Mouse (Mus musculus): ENCODE data around the gene Edaradd. TPM values are rescaled to one million over a fixed set of nuclear protein-coding genes. Genes with fewer than 3 reads are reported as not detected.
"Not testable (repeated sequence)": the region's sequence is repeated elsewhere in the genome, so short reads cannot be mapped to it uniquely, and the experiment has no call there.

Edaradd gene
- polyA plus RNA-seq, 1 experiment from 2014 or later: 4.6 TPM

- H3K4me2 ChIP-seq (replicated peaks): no peak overlapping the region
- H3K9ac ChIP-seq: no peak overlapping the region
- 74% methylated on average over 15 of the region's 15 CpGs for WGBS
- H3K4me3 ChIP-seq: no peak overlapping the region
- 0 out of 2 replicates have a peak, but pooled peaks cover 5% of the 10 kb centered on the region for H3K36me3 ChIP-seq
- no peak overlapping the region for H3K27ac ChIP-seq
- H3K27me3 ChIP-seq: no peaks in the 10 kb centered on the region
- ATAC-seq (ENCODE audit: insufficient number of reproducible peaks, insufficient read depth, low FRiP score, low TSS enrichment): no peak
- H3K4me1 ChIP-seq: no peaks in the 10 kb centered on the region
- no peaks in the 10 kb centered on the region for H3K9me3 ChIP-seq
These were observed 41.9 kb downstream of the Edaradd start for GRCm38 (mm10) chr13:12478301-12478700.

DNA sequence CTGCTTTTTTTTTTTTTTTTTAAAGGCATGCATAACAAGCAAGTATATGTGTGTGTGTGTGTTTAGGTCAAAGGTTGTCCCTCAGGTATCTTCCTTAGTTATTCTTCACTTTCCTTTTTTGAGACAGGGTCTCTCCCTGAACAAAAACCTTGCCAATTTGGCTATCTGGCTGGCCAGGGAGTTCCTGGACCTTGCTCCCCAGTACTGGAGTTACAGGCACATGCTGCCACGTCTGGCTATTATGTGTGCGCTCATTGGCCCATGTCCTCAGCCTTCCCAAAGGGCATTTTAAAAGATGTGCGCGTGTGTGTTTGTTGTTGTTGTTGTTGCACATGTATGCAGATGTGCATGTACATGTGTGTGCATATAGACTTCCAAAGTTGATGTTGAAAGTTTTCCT lies 43.4 kb downstream of the Edaradd start:
- no peak overlapping the region for H3K4me2 ChIP-seq (replicated peaks)
- WGBS: 89% methylated on average over 4 of the region's 4 CpGs
- no peak overlapping the region for H3K27ac ChIP-seq
- 0 out of 2 replicates have a peak, but pooled peaks cover 5% of the 10 kb centered on the region for H3K36me3 ChIP-seq
- H3K27me3 ChIP-seq: no peaks in the 10 kb centered on the region
- H3K4me3 ChIP-seq: no peak overlapping the region
- H3K9me3 ChIP-seq: no peaks in the 10 kb centered on the region
- H3K4me1 ChIP-seq: no peaks in the 10 kb centered on the region
- H3K9ac ChIP-seq: no peak overlapping the region
- ATAC-seq (ENCODE audit: insufficient number of reproducible peaks, insufficient read depth, low FRiP score, low TSS enrichment): no peak

DNA sequence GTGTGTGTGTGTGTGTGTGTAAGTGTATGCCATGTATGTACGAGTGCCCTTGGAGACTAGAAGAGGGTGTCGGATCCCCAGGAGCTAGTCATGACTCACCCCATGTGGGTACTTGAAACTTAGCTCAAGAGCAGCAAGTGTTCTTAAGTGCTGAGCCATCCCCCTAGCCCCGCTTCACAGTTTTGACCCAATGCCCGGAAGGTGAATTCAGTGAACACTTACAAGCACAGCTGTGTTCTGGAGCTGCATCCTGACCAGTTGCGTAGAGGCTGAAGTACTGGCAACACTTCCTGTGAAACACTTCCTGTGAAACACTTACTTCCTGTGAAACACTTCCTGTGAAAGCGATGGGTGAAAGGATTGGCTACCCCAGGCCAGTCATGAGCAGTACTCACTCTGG lies 45.0 kb downstream of the Edaradd start:
- 0 out of 2 replicates have a peak, but pooled peaks cover 5% of the 10 kb centered on the region for H3K36me3 ChIP-seq
- no peaks in the 10 kb centered on the region for H3K9me3 ChIP-seq
- ATAC-seq (ENCODE audit: insufficient number of reproducible peaks, insufficient read depth, low FRiP score, low TSS enrichment): no peak
- no peak overlapping the region for H3K27ac ChIP-seq
- no peaks in the 10 kb centered on the region for H3K4me1 ChIP-seq
- 90% methylated on average over 6 of the region's 6 CpGs for WGBS
- no peaks in the 10 kb centered on the region for H3K27me3 ChIP-seq
- H3K9ac ChIP-seq: no peak overlapping the region
- no peak overlapping the region for H3K4me3 ChIP-seq
- H3K4me2 ChIP-seq (replicated peaks): no peak overlapping the region

GRCm38 (mm10) chr13:12473724-12474378 lies 46.4 kb downstream of the Edaradd start:
- ATAC-seq (ENCODE audit: insufficient number of reproducible peaks, insufficient read depth, low FRiP score, low TSS enrichment): peak; percentile 54
- H3K4me1 ChIP-seq: no peaks in the 10 kb centered on the region
- H3K27ac ChIP-seq: no peak overlapping the region
- 38% methylated on average over 8 of the region's 8 CpGs for WGBS
- H3K4me2 ChIP-seq (replicated peaks): no peak overlapping the region
- H3K4me3 ChIP-seq: no peak overlapping the region
- H3K9me3 ChIP-seq: no peaks in the 10 kb centered on the region
- H3K9ac ChIP-seq: no peak overlapping the region
- H3K36me3 ChIP-seq: 0 out of 2 replicates have a peak, but pooled peaks cover 5% of the 10 kb centered on the region
- H3K27me3 ChIP-seq: no peaks in the 10 kb centered on the region

GRCm38 (mm10) chr13:12468488-12468887 lies 51.8 kb downstream of the Edaradd start:
- WGBS: 92% methylated on average over 1 of the region's 1 CpGs
- no peak for ATAC-seq (ENCODE audit: insufficient number of reproducible peaks, insufficient read depth, low FRiP score, low TSS enrichment)
- Histone ChIP-seq H3K4me3 (no peak overlapping the region), H3K9me3 (no peaks in the 10 kb centered on the region), H3K36me3 (no peaks in the 10 kb centered on the region), H3K27ac (no peak overlapping the region), H3K9ac (no peak overlapping the region), H3K27me3 (no peaks in the 10 kb centered on the region), H3K4me1 (no peaks in the 10 kb centered on the region), H3K4me2 (replicated peaks) (no peak overlapping the region)

- WGBS: 90% methylated on average over 1 of the region's 1 CpGs
- H3K9me3 ChIP-seq: no peaks in the 10 kb centered on the region
- H3K9ac ChIP-seq: no peak within 1 kb of the TSS
- H3K27ac ChIP-seq: no peak within 1 kb of the TSS
- no peak for ATAC-seq (ENCODE audit: insufficient number of reproducible peaks, insufficient read depth, low FRiP score, low TSS enrichment)
- H3K4me2 ChIP-seq (replicated peaks): no peak within 1 kb of the TSS
- no peaks in the 10 kb centered on the region for H3K4me1 ChIP-seq
- H3K4me3 ChIP-seq: no peak within 1 kb of the TSS
- H3K36me3 ChIP-seq: no peaks in the 10 kb centered on the region
- no peaks in the 10 kb centered on the region for H3K27me3 ChIP-seq
These were observed 55.4 kb downstream of the Edaradd start, which contains the start of gene Lgals8 for GRCm38 (mm10) chr13:12464844-12465243. Lgals8 (minus strand) TSS chr13:12464944.

GRCm38 (mm10) chr13:12464159-12464558 lies 56.1 kb downstream of the Edaradd start:
- not testable (repeated sequence) for H3K4me1 ChIP-seq; H3K27ac ChIP-seq; H3K4me2 ChIP-seq (replicated peaks); H3K4me3 ChIP-seq; H3K9ac ChIP-seq; H3K36me3 ChIP-seq; ATAC-seq (ENCODE audit: insufficient number of reproducible peaks, insufficient read depth, low FRiP score, low TSS enrichment); H3K27me3 ChIP-seq; H3K9me3 ChIP-seq
- WGBS: 82% methylated on average over 6 of the region's 6 CpGs

DNA sequence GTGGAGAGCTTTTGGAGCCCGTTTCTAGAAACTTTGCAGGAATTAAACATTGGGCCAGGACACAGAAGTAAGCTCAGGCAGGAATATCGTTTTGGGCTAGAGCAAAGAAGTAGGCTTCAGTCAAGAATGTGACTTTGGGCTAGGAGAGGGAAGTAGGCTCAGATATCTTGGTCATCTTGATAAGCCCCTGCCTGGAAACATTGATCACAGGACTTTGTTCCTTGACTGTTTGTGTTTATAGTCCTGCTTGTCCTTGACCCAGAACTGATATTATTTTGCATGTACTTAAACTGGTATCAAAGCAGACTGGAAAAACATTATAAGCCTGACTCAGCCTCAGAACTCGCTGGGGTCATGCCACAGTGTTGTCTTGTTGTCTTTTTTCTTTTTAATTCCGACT lies 57.6 kb downstream of the Edaradd start:
- H3K9me3 ChIP-seq: no peaks in the 10 kb centered on the region
- no peaks in the 10 kb centered on the region for H3K4me1 ChIP-seq
- no peak overlapping the region for H3K27ac ChIP-seq
- H3K36me3 ChIP-seq: no peaks in the 10 kb centered on the region
- no peak overlapping the region for H3K4me2 ChIP-seq (replicated peaks)
- ATAC-seq (ENCODE audit: insufficient number of reproducible peaks, insufficient read depth, low FRiP score, low TSS enrichment): no peak
- 72% methylated on average over 4 of the region's 4 CpGs for WGBS
- no peaks in the 10 kb centered on the region for H3K27me3 ChIP-seq
- no peak overlapping the region for H3K9ac ChIP-seq
- no peak overlapping the region for H3K4me3 ChIP-seq

GRCm38 (mm10) chr13:12461730-12462119 lies 58.5 kb downstream of the Edaradd start:
- peak; percentile 47 for ATAC-seq (ENCODE audit: insufficient number of reproducible peaks, insufficient read depth, low FRiP score, low TSS enrichment)
- Histone ChIP-seq H3K9ac (peak overlapping the region; percentile 66), H3K27ac (no peak overlapping the region), H3K4me2 (replicated peaks) (peak overlapping the region; percentile 72), H3K36me3 (no peaks in the 10 kb centered on the region), H3K4me1 (no peaks in the 10 kb centered on the region), H3K9me3 (no peaks in the 10 kb centered on the region), H3K4me3 (peak overlapping the region; percentile 63), H3K27me3 (no peaks in the 10 kb centered on the region)
- 2% methylated on average over 7 of the region's 7 CpGs for WGBS

DNA sequence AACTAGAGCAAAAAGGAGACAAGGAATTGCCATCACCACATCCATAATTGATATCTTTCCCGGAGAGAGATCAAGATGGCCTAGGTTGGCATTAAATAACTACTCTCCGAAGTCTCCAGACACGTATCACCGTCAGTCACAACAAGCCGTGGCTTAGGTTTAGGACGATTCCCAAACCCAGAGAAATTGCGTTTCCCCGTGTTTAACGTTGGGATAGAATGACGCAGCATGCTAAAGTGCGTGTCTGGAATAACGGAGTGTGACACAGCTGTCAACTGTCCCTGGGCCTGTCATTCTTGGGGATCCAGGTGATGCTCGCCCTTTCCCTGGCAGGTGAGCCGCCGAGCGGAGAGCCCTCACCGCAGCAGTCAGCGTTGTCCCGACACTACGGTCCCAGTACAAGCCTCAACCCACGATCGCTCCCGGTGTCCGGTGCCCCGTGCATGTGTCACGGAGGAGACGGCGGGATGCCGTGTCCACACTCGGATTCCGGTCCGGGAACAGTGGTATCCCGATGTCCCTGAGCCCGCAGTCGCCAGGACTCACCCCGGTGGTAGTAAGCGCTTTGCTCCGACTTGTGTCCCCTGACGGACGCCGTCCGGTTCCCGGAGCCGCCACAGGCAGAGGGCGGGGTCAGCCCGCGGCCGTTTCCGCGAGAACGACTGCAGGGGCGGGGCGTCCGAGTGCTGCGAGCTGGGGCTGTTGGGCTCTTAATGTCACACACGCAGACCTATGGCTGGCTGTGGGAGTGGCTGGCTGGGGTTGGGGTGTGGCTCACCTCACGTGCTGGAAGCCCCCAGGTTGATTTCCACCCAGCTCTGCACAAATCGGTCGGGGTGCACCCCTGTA lies 59.1 kb downstream of the Edaradd start:
- no peak overlapping the region for H3K27ac ChIP-seq
- peak; percentile 96 for ATAC-seq (ENCODE audit: insufficient number of reproducible peaks, insufficient read depth, low FRiP score, low TSS enrichment)
- H3K4me2 ChIP-seq (replicated peaks): peak overlapping the region; percentile 72
- peak overlapping the region; percentile 63 for H3K4me3 ChIP-seq
- H3K9me3 ChIP-seq: no peaks in the 10 kb centered on the region
- H3K27me3 ChIP-seq: no peaks in the 10 kb centered on the region
- H3K9ac ChIP-seq: peak overlapping the region; percentile 66
- H3K36me3 ChIP-seq: no peaks in the 10 kb centered on the region
- no peaks in the 10 kb centered on the region for H3K4me1 ChIP-seq
- under 1% methylated on average over 59 of the region's 59 CpGs for WGBS

- H3K4me2 ChIP-seq (replicated peaks): peak overlapping the region; percentile 72
- H3K4me3 ChIP-seq: peak overlapping the region; percentile 63
- H3K9ac ChIP-seq: peak overlapping the region; percentile 66; the same call in 1 of the 2 replicates
- H3K27ac ChIP-seq: no peak overlapping the region
- no peaks in the 10 kb centered on the region for H3K9me3 ChIP-seq
- WGBS: 7% methylated on average over 8 of the region's 8 CpGs
- no peak for ATAC-seq (ENCODE audit: insufficient number of reproducible peaks, insufficient read depth, low FRiP score, low TSS enrichment)
- no peaks in the 10 kb centered on the region for H3K4me1 ChIP-seq
- no peaks in the 10 kb centered on the region for H3K36me3 ChIP-seq
- no peaks in the 10 kb centered on the region for H3K27me3 ChIP-seq
These were observed 59.8 kb downstream of the Edaradd start for GRCm38 (mm10) chr13:12460443-12460842.

GRCm38 (mm10) chr13:12456711-12457110 lies 63.5 kb downstream of the Edaradd start:
- Histone ChIP-seq H3K36me3 (peaks cover 3% of the 10 kb centered on the region; the same call in 1 of the 2 replicates), H3K27me3 (no peaks in the 10 kb centered on the region), H3K27ac (no peak overlapping the region), H3K4me1 (no peaks in the 10 kb centered on the region), H3K9me3 (no peaks in the 10 kb centered on the region), H3K4me2 (replicated peaks) (no peak overlapping the region), H3K4me3 (no peak overlapping the region), H3K9ac (no peak overlapping the region)
- 81% methylated on average over 7 of the region's 7 CpGs for WGBS
- no peak for ATAC-seq (ENCODE audit: insufficient number of reproducible peaks, insufficient read depth, low FRiP score, low TSS enrichment)

All from embryonic facial prominence, embryonic 12.5 days (tissue).